Mouse (Mus musculus): ENCODE measurements around the gene Gm884. TPM values are rescaled to one million over a fixed set of nuclear protein-coding genes. Genes with fewer than 3 reads are reported as not detected.

Gm884 gene
- not detected for polyA plus RNA-seq (2017; shearing (Covaris generic))

DNA sequence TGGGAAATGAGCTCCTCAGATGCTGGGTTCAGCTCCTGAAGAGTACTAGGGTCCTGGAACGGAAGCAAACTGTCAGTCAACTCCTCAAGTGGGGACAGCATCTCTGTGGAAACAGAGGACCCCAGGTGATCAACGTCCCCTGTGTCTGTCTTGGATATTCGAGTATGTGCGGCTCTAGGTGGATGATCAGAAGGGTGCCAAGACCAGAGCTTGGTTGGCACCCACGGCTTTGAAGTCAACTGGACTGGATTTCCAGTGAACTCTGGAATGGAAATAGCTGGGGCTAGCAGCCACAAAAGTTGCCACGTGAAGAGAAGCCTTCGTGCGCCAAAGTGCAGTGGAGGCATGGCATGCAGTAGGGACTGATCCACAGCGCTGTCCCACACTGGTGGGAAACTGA, at the start of gene Gm884:
TSS of gene Gm884 (minus strand) at position 101 of the 400 bp plus-strand sequence.

DNA sequence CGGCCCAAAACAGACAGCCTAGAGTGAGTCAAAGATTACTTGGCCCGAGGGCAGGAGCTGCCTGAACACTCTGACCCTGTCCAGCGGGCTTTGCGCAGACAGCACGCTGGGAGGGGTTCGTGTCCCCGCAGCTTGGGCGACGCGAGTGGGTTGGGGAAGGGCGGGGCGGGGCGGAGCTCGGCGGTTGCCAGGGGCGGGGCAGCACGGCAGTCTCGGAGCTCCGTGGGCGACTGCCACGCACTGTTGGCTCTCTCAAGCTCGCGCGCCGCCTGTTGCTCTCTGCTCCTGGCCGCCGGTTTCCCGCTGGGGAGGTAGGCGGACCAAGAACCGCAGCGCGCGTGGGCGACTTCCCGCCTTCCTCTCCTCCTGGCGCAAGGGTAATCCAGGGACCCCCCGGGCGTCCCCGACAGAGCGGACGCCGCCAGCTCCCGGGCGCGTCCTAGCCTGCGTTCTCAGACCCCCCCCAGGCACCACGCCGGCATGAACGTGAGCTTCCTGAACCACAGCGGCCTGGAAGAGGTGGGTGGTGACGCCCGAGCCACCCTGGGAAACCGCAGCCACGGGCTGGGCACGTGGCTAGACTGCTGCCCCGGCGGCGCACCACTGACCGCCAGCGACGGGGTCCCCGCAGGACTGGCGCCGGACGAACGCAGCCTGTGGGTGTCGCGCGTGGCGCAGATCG, 28.5 kb upstream of the Gm884 start, which contains the start of gene Rprml:
TSS of gene Rprml (plus strand) at position 270 of the 682 bp plus-strand sequence.

DNA sequence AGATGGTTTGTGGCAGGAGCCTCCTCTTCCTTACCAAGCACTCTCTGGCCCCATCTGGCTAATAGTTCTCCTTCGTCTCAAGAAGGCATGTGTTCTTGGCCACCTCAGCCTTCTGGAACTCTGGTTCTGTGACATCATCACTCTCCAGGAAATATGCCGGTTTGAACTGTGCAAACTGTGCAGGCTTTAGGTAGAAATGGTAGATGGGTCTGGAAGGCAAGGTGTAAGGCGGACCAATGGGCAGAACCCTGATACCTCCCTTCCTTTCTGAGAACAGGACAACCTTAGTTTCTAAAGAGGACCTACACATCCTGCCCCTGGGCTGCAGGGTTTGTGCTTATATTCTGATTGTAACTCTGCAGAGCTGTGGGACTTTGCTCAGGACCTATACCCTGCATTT, 17.9 kb upstream of the Gm884 start, which contains the start of gene Lyzl6:
TSS of gene Lyzl6 (minus strand) at position 101 of the 400 bp plus-strand sequence.

DNA sequence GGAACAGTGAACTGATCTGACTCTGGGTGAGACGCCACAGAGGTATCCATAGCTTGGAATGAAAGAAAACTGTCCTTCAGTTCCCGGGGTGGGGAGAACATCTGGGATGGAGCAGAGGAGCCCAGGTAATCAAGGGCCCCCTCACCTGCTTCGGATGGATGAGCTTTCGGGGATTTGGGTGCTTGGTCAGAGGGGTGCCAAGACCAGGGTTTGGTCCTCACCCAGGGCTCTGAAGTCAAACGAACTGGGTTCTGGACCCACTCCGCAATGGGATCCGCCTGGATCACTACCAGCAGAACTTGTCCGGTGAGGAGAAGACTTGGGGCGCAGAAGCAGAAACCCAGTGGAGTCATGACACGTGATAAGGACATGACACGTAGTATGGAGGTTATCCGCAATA, 116.4 kb downstream of the Gm884 start, which contains the start of gene Lrrc37a:
TSS of gene Lrrc37a (minus strand) at position 101 of the 400 bp plus-strand sequence.

Other genes with a start within 250 kb of the Gm884 start
- gene Plekhm1, start 208.5 kb downstream of the Gm884 start, polyA plus RNA-seq (2017; shearing (Covaris generic)), result 25.2 TPM
- not detected for gene Lrrc37a, start 116.5 kb downstream of the Gm884 start, polyA plus RNA-seq (2017; shearing (Covaris generic))
- not detected for gene Lyzl6, start 17.8 kb upstream of the Gm884 start, polyA plus RNA-seq (2017; shearing (Covaris generic))
- not detected for gene Rprml, start 28.4 kb upstream of the Gm884 start, polyA plus RNA-seq (2017; shearing (Covaris generic))
- 133 TPM for gene Gosr2, start 76.8 kb upstream of the Gm884 start, polyA plus RNA-seq (2017; shearing (Covaris generic))
- not detected for gene Wnt9b, start 128.7 kb upstream of the Gm884 start, polyA plus RNA-seq (2017; shearing (Covaris generic))
- 4.7 TPM for gene Wnt3, start 153.0 kb upstream of the Gm884 start, polyA plus RNA-seq (2017; shearing (Covaris generic))